Mouse (Mus musculus) neural tube, embryonic 13.5 days (tissue): ENCODE measurements around the gene Stat5b. TPM values are rescaled to one million over a fixed set of nuclear protein-coding genes. Genes with fewer than 3 reads are reported as not detected.

Experiments
- ATAC-seq: fragments of 200-750 bp; cut with Nextera tagmentation; 2 replicates; pipeline ENCODE4 v1.8.0; 2017; ENCODE audit warnings: low read depth, mild to moderate bottlenecking, moderate TSS enrichment, moderate library complexity
- H3K27ac ChIP-seq: fragments of 300-500 bp; sonication (generic); replicated peaks from 2 replicates; pipeline ENCODE4 v1.5.1; 2015; ENCODE audit warnings: moderate library complexity, mild to moderate bottlenecking, inconsistent platforms
- H3K27me3 ChIP-seq: fragments of 300-500 bp; sonication (generic); 2 replicates; pipeline ENCODE4 v1.6.1; 2015; ENCODE audit warnings: mild to moderate bottlenecking, inconsistent platforms
- H3K36me3 ChIP-seq: fragments of 300-500 bp; sonication (generic); 2 replicates; pipeline ENCODE4 v1.6.1; 2015; ENCODE audit warnings: mild to moderate bottlenecking, inconsistent platforms
- H3K4me1 ChIP-seq: fragments of 300-500 bp; sonication (generic); replicated peaks from 2 replicates; pipeline ENCODE4 v1.6.1; 2015; ENCODE audit warnings: inconsistent platforms
- H3K4me2 ChIP-seq: fragments of 300-500 bp; sonication (generic); 2 replicates; pipeline ENCODE4 v1.6.1; 2015; ENCODE audit warnings: inconsistent platforms, mild to moderate bottlenecking, moderate library complexity
- H3K4me3 ChIP-seq: fragments of 300-500 bp; sonication (generic); 2 replicates; pipeline ENCODE4 v1.5.1; 2015; ENCODE audit warnings: mild to moderate bottlenecking, inconsistent platforms
- H3K9ac ChIP-seq: fragments of 300-500 bp; sonication (generic); 2 replicates; pipeline ENCODE4 v1.6.1; 2015; ENCODE audit warnings: moderate library complexity, mild to moderate bottlenecking, inconsistent platforms
- H3K9me3 ChIP-seq: fragments of 300-500 bp; sonication (generic); 2 replicates; pipeline ENCODE4 v1.6.1; 2016; ENCODE audit warnings: inconsistent platforms
- WGBS: fragments of 180-500 bp; shearing (Covaris S2); methylation state at CpG from one replicate; pipeline ENCODE4 v1.1.7; 2015; 5-methylcytosine and 5-hydroxymethylcytosine counted together
- polyA plus RNA-seq: library from polyadenylated mRNA; unstranded; fragments of >200 nt; fragmentation: Nextera tagmentation; extraction: Ambion mirVana; gene quantifications from 2 replicates; pipeline ENCODE4 v1.2.1, GENCODE M21; 2015

The Stat5b gene
- polyA plus RNA-seq: 17.2 TPM in 2 replicates

- Histone ChIP-seq H3K9ac (peak within 1 kb of the TSS; percentile 96), H3K4me3 (peak within 1 kb of the TSS; percentile 93), H3K27me3 (peaks cover 21% of the 10 kb centered on the region), H3K27ac (peak within 1 kb of the TSS; percentile 88), H3K4me2 (peak within 1 kb of the TSS; percentile 87), H3K36me3 (no peaks in the 10 kb centered on the region), H3K4me1 (peaks cover 28% of the 10 kb centered on the region), H3K9me3 (no peaks in the 10 kb centered on the region)
- peak; percentile 82 for ATAC-seq
- under 1% methylated on average over 73 of the region's 104 CpGs for WGBS
These were observed at the start of gene Stat5b for GRCm38 (mm10) chr11:100850038-100850777. TSS of gene Stat5b (minus strand) at chr11:100850724.

- no peak overlapping the region for H3K9ac ChIP-seq
- H3K36me3 ChIP-seq: peaks cover 77% of the 10 kb centered on the region
- no peak overlapping the region for H3K4me3 ChIP-seq
- ATAC-seq: peak; percentile 56; the same call in 1 of the 2 replicates
- peaks cover 17% of the 10 kb centered on the region for H3K4me1 ChIP-seq
- H3K27me3 ChIP-seq: no peaks in the 10 kb centered on the region
- H3K4me2 ChIP-seq: no peak overlapping the region
- peak overlapping the region; percentile 64 for H3K27ac ChIP-seq
- H3K9me3 ChIP-seq: no peaks in the 10 kb centered on the region
- WGBS: 38% methylated on average over 16 of the region's 16 CpGs
These were observed 48.1 kb upstream of the Stat5b start for GRCm38 (mm10) chr11:100898441-100899199.

GRCm38 (mm10) chr11:100897294-100898231 is 47.0 kb upstream of the Stat5b start:
- Histone ChIP-seq H3K4me3 (no peak overlapping the region), H3K4me2 (no peak overlapping the region), H3K9me3 (no peaks in the 10 kb centered on the region), H3K27me3 (no peaks in the 10 kb centered on the region), H3K27ac (peak overlapping the region; percentile 64), H3K36me3 (peaks cover 77% of the 10 kb centered on the region), H3K4me1 (peaks cover 19% of the 10 kb centered on the region), H3K9ac (no peak overlapping the region)
- ATAC-seq: 0 out of 2 replicates have a peak, but pooled peaks have one; percentile 29
- WGBS: 61% methylated on average over 7 of the region's 7 CpGs

- H3K4me2 ChIP-seq: no peak overlapping the region
- 70% methylated on average over 10 of the region's 10 CpGs for WGBS
- no peaks in the 10 kb centered on the region for H3K9me3 ChIP-seq
- ATAC-seq: no peak
- peaks cover 73% of the 10 kb centered on the region for H3K36me3 ChIP-seq
- H3K4me3 ChIP-seq: no peak overlapping the region
- no peak overlapping the region for H3K9ac ChIP-seq
- H3K27ac ChIP-seq: no peak overlapping the region
- no peaks in the 10 kb centered on the region for H3K27me3 ChIP-seq
- peaks cover 22% of the 10 kb centered on the region for H3K4me1 ChIP-seq
These were observed 45.6 kb upstream of the Stat5b start for GRCm38 (mm10) chr11:100896078-100896477.

GRCm38 (mm10) chr11:100894146-100894918 is 43.8 kb upstream of the Stat5b start:
- no peak for ATAC-seq
- WGBS: 67% methylated on average over 9 of the region's 9 CpGs
- H3K4me1 ChIP-seq: peaks cover 28% of the 10 kb centered on the region
- H3K27ac ChIP-seq: no peak overlapping the region
- H3K4me2 ChIP-seq: no peak overlapping the region
- no peak overlapping the region for H3K9ac ChIP-seq
- no peak overlapping the region for H3K4me3 ChIP-seq
- H3K27me3 ChIP-seq: no peaks in the 10 kb centered on the region
- no peaks in the 10 kb centered on the region for H3K9me3 ChIP-seq
- H3K36me3 ChIP-seq: peaks cover 78% of the 10 kb centered on the region

GRCm38 (mm10) chr11:100893482-100893881 is 43.0 kb upstream of the Stat5b start:
- 13% methylated on average over 9 of the region's 9 CpGs for WGBS
- H3K4me3 ChIP-seq: no peak overlapping the region
- no peak overlapping the region for H3K9ac ChIP-seq
- peaks cover 82% of the 10 kb centered on the region for H3K36me3 ChIP-seq
- no peaks in the 10 kb centered on the region for H3K27me3 ChIP-seq
- ATAC-seq: peak; percentile 54; the same call in 1 of the 2 replicates
- no peaks in the 10 kb centered on the region for H3K9me3 ChIP-seq
- no peak overlapping the region for H3K4me2 ChIP-seq
- H3K4me1 ChIP-seq: peaks cover 20% of the 10 kb centered on the region
- no peak overlapping the region for H3K27ac ChIP-seq

- Histone ChIP-seq H3K36me3 (peaks cover 82% of the 10 kb centered on the region), H3K4me3 (no peak overlapping the region)
These were observed 41.9 kb upstream of the Stat5b start for GRCm38 (mm10) chr11:100892435-100892834.

GRCm38 (mm10) chr11:100891256-100892123 is 41.0 kb upstream of the Stat5b start:
- H3K9ac ChIP-seq: 0 out of 2 replicates have a peak overlapping the region, but pooled peaks have one; percentile 26
- no peak for ATAC-seq
- H3K4me2 ChIP-seq: no peak overlapping the region
- 0 out of 2 replicates have a peak, but pooled peaks cover 14% of the 10 kb centered on the region for H3K4me1 ChIP-seq
- no peak overlapping the region for H3K4me3 ChIP-seq
- peaks cover 84% of the 10 kb centered on the region for H3K36me3 ChIP-seq
- H3K27ac ChIP-seq: no peak overlapping the region
- H3K27me3 ChIP-seq: no peaks in the 10 kb centered on the region
- no peaks in the 10 kb centered on the region for H3K9me3 ChIP-seq
- WGBS: 73% methylated on average over 15 of the region's 15 CpGs

More at GRCm38 (mm10) chr11:100892435-100892834, 41.9 kb upstream of the Stat5b start:
- no peaks in the 10 kb centered on the region for H3K27me3 ChIP-seq
- no peak overlapping the region for H3K4me2 ChIP-seq
- H3K9me3 ChIP-seq: no peaks in the 10 kb centered on the region
- H3K27ac ChIP-seq: no peak overlapping the region
- 0 out of 2 replicates have a peak overlapping the region, but pooled peaks have one; percentile 22 for H3K9ac ChIP-seq
- WGBS: 82% methylated on average over 5 of the region's 5 CpGs
- H3K4me1 ChIP-seq: 0 out of 2 replicates have a peak, but pooled peaks cover 14% of the 10 kb centered on the region
- ATAC-seq: no peak

GRCm38 (mm10) chr11:100890481-100890880 is 40.0 kb upstream of the Stat5b start:
- Histone ChIP-seq H3K27ac (no peak overlapping the region), H3K9me3 (no peaks in the 10 kb centered on the region), H3K4me3 (no peak overlapping the region), H3K9ac (no peak overlapping the region), H3K4me2 (no peak overlapping the region), H3K36me3 (peaks cover 91% of the 10 kb centered on the region), H3K4me1 (0 out of 2 replicates have a peak, but pooled peaks cover 14% of the 10 kb centered on the region), H3K27me3 (no peaks in the 10 kb centered on the region)
- no peak for ATAC-seq
- 87% methylated on average over 6 of the region's 6 CpGs for WGBS

- Histone ChIP-seq H3K4me1 (0 out of 2 replicates have a peak, but pooled peaks cover 9% of the 10 kb centered on the region), H3K4me3 (no peak overlapping the region), H3K9ac (no peak overlapping the region), H3K27ac (no peak overlapping the region), H3K9me3 (no peaks in the 10 kb centered on the region), H3K27me3 (no peaks in the 10 kb centered on the region), H3K4me2 (no peak overlapping the region), H3K36me3 (peaks cover 75% of the 10 kb centered on the region)
- 64% methylated on average over 10 of the region's 10 CpGs for WGBS
- ATAC-seq: no peak
These were observed 37.9 kb upstream of the Stat5b start for GRCm38 (mm10) chr11:100888348-100888820.
